Mouse (Mus musculus): Measurements from ENCODE around the gene Dnah7c.
"Not testable (repeated sequence)": the region's sequence is repeated elsewhere in the genome, so short reads cannot be mapped to it uniquely, and the experiment has no call there.

Dnah7c gene

GRCm38 (mm10) chr1:46729731-46730130 lies 304.3 kb downstream of the Dnah7c start:
- DNase-seq (ENCODE audit: low read depth, low spot score) = not testable (repeated sequence)

GRCm38 (mm10) chr1:46733405-46734106 lies 308.2 kb downstream of the Dnah7c start:
- DNase-seq (ENCODE audit: low read depth, low spot score) = not testable (repeated sequence)

- not testable (repeated sequence) for DNase-seq (ENCODE audit: low read depth, low spot score)
Measured at GRCm38 (mm10) chr1:46734455-46734854, 309.1 kb downstream of the Dnah7c start.

- DNase-seq (ENCODE audit: low read depth, low spot score) = not testable (repeated sequence)
Measured at GRCm38 (mm10) chr1:46764600-46764999, 339.2 kb downstream of the Dnah7c start.

GRCm38 (mm10) chr1:46769318-46769717 lies 343.9 kb downstream of the Dnah7c start:
- DNase-seq (ENCODE audit: low read depth, low spot score) = not testable (repeated sequence)

- not testable (repeated sequence) for DNase-seq (ENCODE audit: low read depth, low spot score)
Measured at GRCm38 (mm10) chr1:46770077-46770695, 344.8 kb downstream of the Dnah7c start.

GRCm38 (mm10) chr1:46782227-46782626 lies 356.8 kb downstream of the Dnah7c start:
- DNase-seq (ENCODE audit: low read depth, low spot score) = not testable (repeated sequence)

GRCm38 (mm10) chr1:46805074-46805473 lies 379.7 kb downstream of the Dnah7c start:
- no peak for DNase-seq (ENCODE audit: low read depth, low spot score)

GRCm38 (mm10) chr1:46808630-46809029 lies 383.2 kb downstream of the Dnah7c start:
- DNase-seq (ENCODE audit: low read depth, low spot score) = not testable (repeated sequence)

- no peak for DNase-seq (ENCODE audit: low read depth, low spot score)
Measured at GRCm38 (mm10) chr1:46817934-46818333, 392.5 kb downstream of the Dnah7c start.

- no peak for DNase-seq (ENCODE audit: low read depth, low spot score)
Measured at GRCm38 (mm10) chr1:46822256-46822972, 397.0 kb downstream of the Dnah7c start.

- DNase-seq (ENCODE audit: low read depth, low spot score) = no peak
Measured at GRCm38 (mm10) chr1:46830066-46830843, 404.9 kb downstream of the Dnah7c start.

GRCm38 (mm10) chr1:46831927-46832326 lies 406.5 kb downstream of the Dnah7c start:
- no peak for DNase-seq (ENCODE audit: low read depth, low spot score)

GRCm38 (mm10) chr1:46843406-46843805 lies 418.0 kb downstream of the Dnah7c start:
- DNase-seq (ENCODE audit: low read depth, low spot score) = no peak

- DNase-seq (ENCODE audit: low read depth, low spot score) = no peak
Measured at GRCm38 (mm10) chr1:46844281-46844680, 418.9 kb downstream of the Dnah7c start.

- no peak for DNase-seq (ENCODE audit: low read depth, low spot score)
Measured at GRCm38 (mm10) chr1:46845221-46845620, 419.8 kb downstream of the Dnah7c start.

GRCm38 (mm10) chr1:46849758-46850157 lies 424.4 kb downstream of the Dnah7c start:
- peak; percentile 78 for DNase-seq (ENCODE audit: low read depth, low spot score)

GRCm38 (mm10) chr1:46851586-46851985 lies 426.2 kb downstream of the Dnah7c start:
- no peak for DNase-seq (ENCODE audit: low read depth, low spot score)

GRCm38 (mm10) chr1:46852216-46852599 lies 426.8 kb downstream of the Dnah7c start:
- DNase-seq (ENCODE audit: low read depth, low spot score) = no peak

- no peak for DNase-seq (ENCODE audit: low read depth, low spot score)
Measured at GRCm38 (mm10) chr1:46852600-46853272, 427.3 kb downstream of the Dnah7c start.

All from telencephalon, adult 2 months (tissue).